Mouse (Mus musculus) CD4-positive helper T cell, adult 2 months (primary cell): ENCODE data around the gene Ehd4.

Experiments
- DNase-seq: peaks from one replicate; pipeline ENCODE4 v3.0.0-alpha.2; 2012; ENCODE audit warnings: low read depth, missing footprints, low spot score

Gene Ehd4

GRCm38 (mm10) chr2:120144390-120144789 lies 10.0 kb downstream of the Ehd4 start:
- DNase-seq = no peak

GRCm38 (mm10) chr2:120142336-120142735 lies 12.1 kb downstream of the Ehd4 start:
- no peak for DNase-seq

GRCm38 (mm10) chr2:120141671-120142070 lies 12.7 kb downstream of the Ehd4 start:
- DNase-seq = no peak

- no peak for DNase-seq
Measured at GRCm38 (mm10) chr2:120140326-120140725, 14.1 kb downstream of the Ehd4 start.

- no peak for DNase-seq
Measured at GRCm38 (mm10) chr2:120139091-120139490, 15.3 kb downstream of the Ehd4 start.

GRCm38 (mm10) chr2:120137281-120137680 lies 17.1 kb downstream of the Ehd4 start:
- DNase-seq = no peak

GRCm38 (mm10) chr2:120134453-120135075 lies 19.8 kb downstream of the Ehd4 start:
- DNase-seq = no peak

GRCm38 (mm10) chr2:120131881-120132280 lies 22.5 kb downstream of the Ehd4 start:
- DNase-seq = no peak

GRCm38 (mm10) chr2:120129252-120129908 lies 25.0 kb downstream of the Ehd4 start:
- DNase-seq = no peak

GRCm38 (mm10) chr2:120128611-120129051 lies 25.8 kb downstream of the Ehd4 start:
- DNase-seq = no peak

- no peak for DNase-seq
Measured at GRCm38 (mm10) chr2:120128011-120128410, 26.4 kb downstream of the Ehd4 start.

GRCm38 (mm10) chr2:120126901-120127300 lies 27.5 kb downstream of the Ehd4 start:
- DNase-seq = no peak

GRCm38 (mm10) chr2:120126408-120126807 lies 28.0 kb downstream of the Ehd4 start:
- no peak for DNase-seq

- no peak for DNase-seq
Measured at GRCm38 (mm10) chr2:120125461-120125860, 28.9 kb downstream of the Ehd4 start.

- DNase-seq = no peak
Measured at GRCm38 (mm10) chr2:120124946-120125345, 29.5 kb downstream of the Ehd4 start.

- no peak for DNase-seq
Measured at GRCm38 (mm10) chr2:120124096-120124495, 30.3 kb downstream of the Ehd4 start.

GRCm38 (mm10) chr2:120122983-120123382 lies 31.4 kb downstream of the Ehd4 start:
- DNase-seq = no peak

GRCm38 (mm10) chr2:120117346-120117745 lies 37.1 kb downstream of the Ehd4 start:
- DNase-seq = no peak

GRCm38 (mm10) chr2:120116362-120116761 lies 38.0 kb downstream of the Ehd4 start:
- no peak for DNase-seq

- no peak for DNase-seq
Measured at GRCm38 (mm10) chr2:120114977-120115376, 39.4 kb downstream of the Ehd4 start.

- no peak for DNase-seq
Measured at GRCm38 (mm10) chr2:120113963-120114362, 40.4 kb downstream of the Ehd4 start.

GRCm38 (mm10) chr2:120113476-120113875 lies 40.9 kb downstream of the Ehd4 start:
- DNase-seq = no peak

- DNase-seq = no peak
Measured at GRCm38 (mm10) chr2:120111596-120111995, 42.8 kb downstream of the Ehd4 start.
